Mouse (Mus musculus): ENCODE results near the gene Kif2a. TPM values are rescaled to one million over a fixed set of nuclear protein-coding genes. Genes with fewer than 3 reads are reported as not detected.
"Not testable (repeated sequence)": the region's sequence is repeated elsewhere in the genome, so short reads cannot be mapped to it uniquely, and the experiment has no call there.

The Kif2a gene
- total RNA-seq, 2 experiments from 2014 or later, result 15.2 to 53.7 TPM

DNA sequence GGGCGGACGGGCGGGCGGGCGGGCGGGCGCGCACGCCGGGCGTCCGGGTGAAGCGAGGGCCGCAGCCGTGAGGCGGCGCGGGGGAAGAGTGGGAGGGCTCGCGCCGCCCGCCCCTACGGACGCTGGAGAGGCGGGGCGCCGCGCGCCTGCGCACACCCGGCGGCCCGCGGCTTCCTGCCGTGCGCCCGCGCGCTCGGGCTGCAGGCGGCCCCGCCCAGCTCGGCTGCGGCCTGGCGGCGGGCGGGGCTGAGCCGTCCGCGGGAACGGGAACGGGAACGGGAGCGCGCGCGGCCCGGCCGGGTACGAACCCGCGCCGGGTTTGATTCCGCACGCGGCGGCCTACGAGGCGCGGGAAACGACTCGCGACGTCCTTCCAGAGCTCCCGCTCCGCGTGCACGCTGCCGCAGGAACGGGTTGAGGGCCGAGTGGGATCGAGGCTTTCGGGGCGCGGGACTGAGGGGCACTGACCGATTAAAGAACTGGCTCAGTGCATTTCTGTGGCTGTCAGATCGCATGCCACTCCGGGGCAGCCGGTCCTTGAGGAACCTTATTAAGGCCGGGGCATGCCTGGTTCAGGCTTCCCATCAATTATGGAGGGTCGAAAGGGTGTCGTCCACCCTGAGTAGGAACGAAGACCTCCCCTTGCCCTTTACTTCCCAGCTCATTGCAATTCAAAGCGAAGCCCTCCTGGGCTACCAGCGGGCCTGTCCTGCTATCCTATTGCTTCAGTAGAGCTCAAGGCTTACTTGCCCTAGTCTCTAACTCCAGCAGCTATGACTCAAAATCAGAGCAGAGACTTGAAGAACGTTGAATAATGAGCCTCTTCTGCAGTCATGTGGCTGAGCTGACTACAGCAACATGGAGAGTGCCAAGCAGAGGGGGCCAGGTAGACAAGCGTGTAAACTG is 593 bp upstream of the Kif2a start:
- ATAC-seq (replicated peaks; ENCODE audit: poor library complexity), result peak; percentile 68

DNA sequence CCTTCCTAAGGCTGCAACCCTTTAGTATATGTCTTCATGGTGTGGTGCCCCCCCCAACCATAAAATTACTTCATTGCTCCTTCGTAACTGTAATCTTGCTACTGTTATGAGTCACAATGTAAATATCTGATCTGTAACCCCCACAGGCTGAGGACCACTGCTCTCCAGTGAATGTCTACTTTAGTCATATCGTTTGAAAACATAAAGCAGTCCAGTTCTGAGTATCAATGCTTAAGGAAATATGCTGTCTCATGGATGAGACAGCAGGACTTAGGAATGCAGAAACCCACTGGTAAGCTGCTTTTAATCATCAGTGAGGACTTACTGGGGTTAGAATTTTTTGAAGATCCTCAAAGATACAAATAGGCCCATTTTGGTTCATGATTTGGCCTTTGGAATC is 2.5 kb downstream of the Kif2a start:
- ATAC-seq (replicated peaks; ENCODE audit: poor library complexity), result no peak

DNA sequence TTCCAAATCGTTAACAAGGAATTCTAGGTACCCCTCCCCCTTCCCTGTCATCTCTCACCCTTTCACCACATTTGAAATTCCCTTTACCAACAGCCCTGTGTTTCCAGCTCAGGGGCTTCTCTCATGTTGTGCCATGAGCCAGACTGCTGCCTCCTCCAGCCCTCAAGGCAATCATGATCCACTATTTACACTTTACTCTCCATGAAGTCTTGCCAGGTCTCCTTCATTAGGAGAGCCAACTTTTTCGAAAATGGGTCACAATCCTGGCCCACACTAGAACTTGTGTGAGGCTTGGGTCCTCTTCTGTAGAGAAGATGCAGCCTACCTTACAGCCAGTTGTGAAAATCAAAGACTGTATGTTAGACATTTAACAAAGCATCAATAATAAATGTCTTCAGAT is 8.0 kb downstream of the Kif2a start:
- no peak for ATAC-seq (replicated peaks; ENCODE audit: poor library complexity)

DNA sequence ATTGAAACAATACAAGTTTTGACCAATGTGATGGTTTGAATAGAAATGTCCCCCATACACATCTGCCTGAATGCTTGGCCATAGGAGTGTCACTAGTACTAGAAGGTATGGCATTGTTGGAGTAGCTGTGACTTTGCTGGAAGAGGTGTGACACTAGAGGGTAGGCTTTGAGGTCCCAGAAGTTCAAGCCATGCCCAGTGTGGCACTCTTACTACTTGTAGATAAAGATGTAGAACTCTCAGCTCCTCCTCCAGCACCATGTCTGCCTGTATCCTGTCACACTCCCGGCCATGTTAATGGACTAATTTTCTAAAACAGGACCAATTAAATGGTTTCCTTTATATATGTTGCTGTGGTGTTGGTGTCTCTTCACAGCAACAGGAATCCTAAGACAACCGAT is 10.3 kb downstream of the Kif2a start:
- 0 out of 2 replicates have a peak, but pooled peaks have one; percentile 16 for ATAC-seq (replicated peaks; ENCODE audit: poor library complexity)

DNA sequence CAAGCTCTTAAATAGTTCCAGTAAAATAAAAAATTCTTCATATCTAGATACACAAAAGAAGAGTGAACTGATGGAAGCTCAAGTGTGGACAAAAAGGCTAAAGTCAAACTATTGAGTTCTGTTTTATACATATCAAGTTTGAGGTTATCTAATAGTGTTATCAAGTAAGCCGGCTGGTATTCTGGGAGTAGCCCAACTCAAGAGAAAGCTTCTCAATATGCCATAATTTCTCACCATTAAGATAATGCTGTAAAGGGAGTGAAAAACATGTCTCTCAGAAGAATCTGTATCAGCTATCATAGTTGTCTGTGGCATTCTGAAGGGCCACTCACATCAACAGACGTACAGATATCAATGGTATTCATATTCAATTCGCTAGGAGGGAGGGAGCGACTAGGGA is 13.8 kb downstream of the Kif2a start:
- ATAC-seq (replicated peaks; ENCODE audit: poor library complexity), result peak; percentile 36; the same call in 1 of the 2 replicates

DNA sequence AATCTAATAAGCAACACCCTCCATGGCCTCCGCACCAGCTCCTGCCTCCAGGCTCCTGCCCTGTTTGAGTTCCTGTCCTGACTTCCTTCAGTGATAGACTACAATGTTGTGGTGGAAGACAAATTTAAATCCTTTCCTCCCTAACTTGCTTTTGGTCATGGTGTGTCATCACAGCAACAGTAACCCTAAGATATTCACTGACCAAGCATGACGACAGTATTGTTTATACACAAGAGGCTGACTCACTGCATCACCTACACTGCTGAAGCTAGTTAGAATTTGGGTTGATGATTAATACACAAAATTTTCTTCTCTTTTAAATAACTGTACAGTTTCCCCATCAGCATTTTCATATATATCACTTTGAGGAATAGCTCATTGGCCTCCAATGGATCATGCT is 18.7 kb downstream of the Kif2a start:
- no peak for ATAC-seq (replicated peaks; ENCODE audit: poor library complexity)

DNA sequence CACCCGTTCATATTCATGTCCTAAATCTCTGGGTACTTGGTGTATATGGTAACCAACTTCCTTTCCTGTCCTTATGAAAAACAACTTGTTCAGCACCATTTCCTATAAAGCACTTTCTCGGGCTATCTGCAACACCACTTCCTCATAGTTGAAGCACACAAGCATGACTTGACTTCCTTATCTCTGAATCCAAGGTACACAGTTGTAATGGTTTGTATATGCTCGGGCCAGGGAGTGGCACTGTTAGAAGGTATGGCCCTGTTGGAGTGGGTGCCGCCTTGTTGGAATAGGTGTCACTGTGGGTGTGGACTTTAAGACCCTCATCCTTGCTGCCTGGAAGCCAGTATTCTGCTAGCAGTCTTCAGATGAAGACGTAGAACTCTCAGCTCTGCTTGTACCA is 23.3 kb downstream of the Kif2a start:
- peak; percentile 98 for ATAC-seq (replicated peaks; ENCODE audit: poor library complexity)

DNA sequence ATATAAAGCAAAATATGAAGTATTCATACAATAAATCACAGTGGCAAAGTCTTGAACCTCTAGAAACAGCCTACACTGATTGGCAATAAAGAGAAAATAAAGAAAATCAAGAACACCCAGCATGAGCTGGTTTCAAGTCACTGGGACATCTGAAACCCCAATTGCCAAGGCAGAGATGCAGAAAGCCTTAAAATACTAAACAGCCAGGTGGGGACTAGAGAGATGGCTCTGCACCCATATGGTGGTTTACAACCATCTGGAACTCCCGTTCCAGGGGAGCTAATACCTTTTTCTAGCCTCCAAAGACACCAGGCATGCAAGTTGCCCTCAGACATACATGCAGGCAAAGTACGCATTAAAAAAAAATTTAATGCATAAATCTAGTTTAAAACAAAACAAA is 23.9 kb downstream of the Kif2a start:
- ATAC-seq (replicated peaks; ENCODE audit: poor library complexity), result no peak

DNA sequence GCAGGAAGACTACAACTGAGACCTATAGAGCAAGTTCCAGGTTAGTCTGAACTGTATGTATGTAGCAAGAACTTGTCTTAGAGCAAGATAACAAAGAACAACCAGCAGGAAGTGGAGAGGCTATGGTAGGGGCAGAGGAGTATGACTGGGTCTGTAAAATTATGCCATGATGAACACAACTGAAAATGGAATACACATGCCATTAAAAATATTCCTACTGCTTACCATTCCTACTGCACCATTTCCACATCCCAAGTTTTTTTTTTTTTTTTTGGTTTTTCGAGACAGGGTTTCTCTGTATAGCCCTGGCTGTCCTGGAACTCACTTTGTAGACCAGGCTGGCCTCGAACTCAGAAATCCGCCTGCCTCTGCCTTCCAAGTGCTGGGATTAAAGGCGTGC is 24.4 kb downstream of the Kif2a start:
- not testable (repeated sequence) for ATAC-seq (replicated peaks; ENCODE audit: poor library complexity)

DNA sequence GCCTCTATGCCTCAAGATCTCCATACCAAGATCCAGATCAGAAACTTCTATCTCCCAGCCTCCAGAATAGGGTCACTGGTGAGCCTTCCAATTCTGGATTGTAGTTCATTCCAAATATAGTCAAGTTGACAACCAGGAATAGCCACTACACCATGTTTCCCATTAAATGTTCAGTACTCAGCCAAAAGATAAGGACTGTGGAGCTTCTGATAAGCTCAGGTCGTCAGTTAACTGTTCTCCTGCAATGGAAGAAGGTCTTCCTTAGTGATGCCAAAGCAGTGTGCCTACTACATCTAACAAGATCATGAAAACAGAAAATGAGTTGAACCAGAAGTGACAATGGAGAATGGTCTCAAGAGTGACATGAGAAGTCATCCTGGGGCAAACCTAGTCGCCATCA is 25.0 kb downstream of the Kif2a start:
- ATAC-seq (replicated peaks; ENCODE audit: poor library complexity), result no peak

DNA sequence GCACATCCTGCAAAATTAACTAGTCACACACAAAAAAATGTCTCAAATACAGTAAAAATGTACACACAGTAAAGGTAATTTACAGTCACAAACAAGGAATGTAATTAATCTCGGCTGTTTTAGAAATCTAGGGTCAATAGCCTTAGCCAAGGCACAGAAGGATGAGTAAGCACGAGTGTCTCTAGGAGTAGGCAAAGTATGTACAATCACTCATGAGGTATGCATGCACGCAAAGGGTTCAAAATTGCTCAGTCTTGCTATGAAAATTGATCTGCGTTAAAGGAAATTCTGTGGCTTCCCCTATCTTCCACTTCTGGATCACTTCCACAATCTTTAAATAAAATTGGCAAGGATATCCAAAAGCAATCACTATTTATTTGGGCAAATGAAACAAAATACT is 60.4 kb downstream of the Kif2a start:
- ATAC-seq (replicated peaks; ENCODE audit: poor library complexity), result no peak

DNA sequence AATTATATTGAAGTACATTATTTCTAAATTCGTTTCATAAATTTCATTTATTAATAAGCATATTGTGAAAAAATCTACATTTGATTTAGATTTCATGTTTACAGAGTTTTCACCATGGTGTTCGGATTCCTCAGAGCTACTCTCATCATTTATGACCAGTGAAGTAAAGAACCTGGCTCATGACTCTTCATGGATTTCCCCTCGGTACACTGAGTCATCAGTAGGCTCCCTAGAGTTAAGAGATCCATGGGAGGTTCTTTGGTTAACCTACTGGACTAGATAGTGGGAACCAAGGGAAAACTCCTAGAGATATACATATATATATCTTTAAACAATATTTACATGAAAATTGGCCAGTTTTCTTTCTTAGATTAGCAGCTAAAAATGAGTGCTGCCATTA is 61.4 kb downstream of the Kif2a start:
- ATAC-seq (replicated peaks; ENCODE audit: poor library complexity), result no peak

DNA sequence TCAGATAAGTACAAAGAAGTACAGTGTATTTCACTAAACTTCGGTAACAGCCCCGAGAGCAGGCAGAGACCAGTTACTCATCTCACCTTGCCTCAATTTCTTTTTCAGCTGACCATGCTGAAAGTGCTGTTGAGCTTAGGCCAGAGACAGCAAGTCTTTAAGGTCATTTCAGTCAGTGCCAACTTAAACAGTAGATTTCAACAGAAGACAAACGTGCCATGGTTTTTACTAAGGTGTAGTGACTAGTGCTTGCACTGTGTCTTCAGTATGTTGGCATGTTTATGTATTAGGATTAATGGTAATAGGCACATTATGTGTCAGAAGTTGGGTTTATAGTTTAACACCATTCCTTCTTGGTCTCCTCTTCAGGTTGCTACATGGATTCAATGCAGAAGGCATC is 63.6 kb downstream of the Kif2a start:
- no peak for ATAC-seq (replicated peaks; ENCODE audit: poor library complexity)

DNA sequence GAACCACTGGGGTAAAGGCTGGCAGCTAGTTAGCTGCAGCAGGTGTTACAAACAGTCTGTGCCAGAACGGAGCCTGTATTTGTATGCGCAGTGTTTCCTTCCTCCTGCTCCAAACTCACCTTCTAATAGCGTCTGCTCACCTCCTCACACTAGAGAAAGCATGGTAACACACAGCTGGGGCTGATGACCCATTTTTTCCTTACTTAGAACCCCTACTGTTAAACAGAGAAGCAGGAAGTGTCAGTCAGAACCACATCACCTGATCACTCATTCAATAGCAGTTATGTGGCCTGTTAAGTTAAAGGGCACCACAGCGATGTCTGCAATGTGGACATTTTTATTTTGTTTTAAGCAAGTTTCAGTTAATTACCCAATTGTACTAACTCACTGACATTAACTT is 64.4 kb downstream of the Kif2a start:
- ATAC-seq (replicated peaks; ENCODE audit: poor library complexity), result no peak

DNA sequence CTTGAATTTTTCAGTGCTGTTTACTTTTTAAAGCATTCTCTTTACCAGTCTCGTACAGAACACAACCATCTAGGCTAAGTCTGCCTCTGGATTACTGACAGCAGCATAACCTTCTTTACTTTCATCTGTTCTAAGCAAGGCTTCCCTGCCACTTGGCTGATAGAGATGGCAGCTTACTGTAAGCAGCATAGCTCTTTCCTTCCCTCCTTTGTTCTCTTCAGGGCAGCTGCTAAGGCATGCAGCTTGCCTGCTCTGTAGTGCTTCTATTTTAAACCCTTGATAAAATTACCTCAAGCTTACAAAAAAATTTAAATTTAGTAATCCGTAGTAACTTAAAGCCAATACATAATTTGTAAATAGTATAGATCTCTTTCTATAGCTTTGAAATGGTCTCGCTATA is 67.0 kb downstream of the Kif2a start:
- ATAC-seq (replicated peaks; ENCODE audit: poor library complexity), result no peak

DNA sequence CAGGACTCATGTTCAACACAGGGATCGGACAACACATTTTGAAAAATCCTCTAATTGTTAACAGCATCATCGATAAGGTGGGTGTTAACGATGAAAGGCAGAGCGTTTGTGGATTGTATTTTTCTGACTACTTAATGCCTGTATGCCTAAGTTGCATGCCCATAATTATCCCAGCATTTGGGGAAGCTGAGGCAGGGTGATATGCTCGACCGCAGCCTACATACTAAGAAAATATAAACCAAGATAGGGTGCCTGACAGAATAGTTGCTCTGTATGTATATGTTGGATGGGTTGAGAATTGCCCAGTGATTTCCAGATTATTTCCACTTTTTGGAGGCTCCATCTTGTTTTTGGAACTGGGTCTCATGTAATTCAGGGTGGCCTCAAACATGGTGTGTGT is 74.3 kb downstream of the Kif2a start:
- ATAC-seq (replicated peaks; ENCODE audit: poor library complexity), result no peak

DNA sequence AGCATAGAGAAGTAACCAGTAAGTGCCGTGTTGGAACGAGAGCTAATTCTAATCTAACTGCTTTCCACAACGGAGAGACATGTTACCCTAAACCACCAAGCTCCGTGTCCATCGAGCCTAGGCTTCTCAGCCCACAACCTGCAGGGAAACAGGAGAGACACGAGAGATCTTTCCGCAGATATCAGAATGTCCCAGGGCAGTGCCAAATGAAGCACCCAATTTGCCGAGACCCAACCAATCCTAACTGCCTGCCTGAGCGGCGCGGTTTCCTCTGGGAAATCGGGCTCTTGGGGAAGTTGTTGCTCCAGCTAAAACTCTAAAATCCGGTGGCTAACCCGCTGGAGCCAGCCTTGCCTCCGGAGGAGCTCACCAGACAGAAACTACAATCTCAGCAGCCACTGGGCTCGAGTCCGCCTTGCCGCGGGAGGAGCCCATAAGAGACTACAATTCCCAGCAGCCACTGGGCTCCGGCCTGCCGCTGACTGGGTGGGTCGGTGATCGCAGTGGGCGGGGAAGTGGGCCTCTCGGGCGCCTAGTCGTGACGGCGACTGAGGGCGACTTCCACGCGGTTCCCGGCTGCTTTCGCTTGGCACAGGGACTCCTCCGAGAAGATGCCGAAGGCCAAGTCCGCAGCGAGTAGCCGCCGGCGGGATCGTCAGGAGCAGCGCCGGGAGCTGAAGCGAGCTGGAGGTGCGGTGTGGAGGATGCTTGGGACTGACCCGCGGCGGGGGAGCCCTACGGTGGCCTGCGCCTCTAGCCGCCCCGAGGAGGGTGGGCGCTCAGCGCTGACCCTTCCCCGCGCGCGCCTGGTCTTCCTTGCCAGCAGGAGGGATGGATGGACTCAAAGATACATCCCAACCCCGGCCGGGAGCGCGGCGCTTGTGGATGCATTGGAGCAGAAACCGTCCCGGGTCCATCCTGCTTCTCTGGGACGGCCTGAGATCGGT is 75.1 kb downstream of the Kif2a start, which contains the start of gene Dimt1:
Dimt1 (plus strand) TSS at position 534 of the 947 bp plus-strand sequence.
- ATAC-seq (replicated peaks; ENCODE audit: poor library complexity), result peak; percentile 99

DNA sequence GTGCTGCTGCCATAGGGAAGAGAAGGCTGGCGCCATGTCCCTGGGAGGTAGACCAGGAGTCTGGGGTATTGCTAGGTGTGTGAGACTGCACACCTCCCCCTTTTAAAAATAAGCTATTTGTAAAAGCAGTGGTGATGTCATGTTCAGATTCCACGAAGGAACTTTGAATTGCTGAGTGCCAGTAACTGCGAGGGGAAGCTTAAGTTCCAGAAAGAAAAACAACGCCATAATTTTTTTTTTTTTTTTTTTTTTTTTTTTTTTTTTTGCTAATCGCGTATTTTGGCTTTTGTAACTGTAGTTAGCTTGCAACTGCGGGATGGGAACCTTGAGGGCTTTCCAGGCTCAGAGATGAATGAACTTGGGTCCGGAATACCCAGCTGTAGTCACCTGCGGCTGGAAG is 76.4 kb downstream of the Kif2a start:
- ATAC-seq (replicated peaks; ENCODE audit: poor library complexity), result no peak

DNA sequence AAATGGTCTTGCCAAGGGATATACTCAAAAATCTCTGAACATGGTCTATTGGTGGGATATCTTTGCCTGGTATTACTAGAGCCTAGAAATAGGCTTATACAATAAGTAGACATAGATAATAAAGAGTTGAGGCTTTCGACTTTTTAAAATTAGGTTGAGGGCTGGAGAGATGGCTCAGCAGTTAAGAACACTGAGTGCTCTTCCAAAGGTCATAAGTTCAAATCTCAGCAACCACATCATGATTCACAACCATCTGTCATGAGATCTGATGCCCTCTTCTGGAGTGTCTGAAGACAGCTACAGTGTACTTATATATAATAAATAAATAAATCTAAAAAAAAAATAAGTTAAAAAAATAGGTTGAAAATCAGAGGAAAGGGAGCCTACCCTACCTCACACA is 79.2 kb downstream of the Kif2a start:
- ATAC-seq (replicated peaks; ENCODE audit: poor library complexity), result no peak

DNA sequence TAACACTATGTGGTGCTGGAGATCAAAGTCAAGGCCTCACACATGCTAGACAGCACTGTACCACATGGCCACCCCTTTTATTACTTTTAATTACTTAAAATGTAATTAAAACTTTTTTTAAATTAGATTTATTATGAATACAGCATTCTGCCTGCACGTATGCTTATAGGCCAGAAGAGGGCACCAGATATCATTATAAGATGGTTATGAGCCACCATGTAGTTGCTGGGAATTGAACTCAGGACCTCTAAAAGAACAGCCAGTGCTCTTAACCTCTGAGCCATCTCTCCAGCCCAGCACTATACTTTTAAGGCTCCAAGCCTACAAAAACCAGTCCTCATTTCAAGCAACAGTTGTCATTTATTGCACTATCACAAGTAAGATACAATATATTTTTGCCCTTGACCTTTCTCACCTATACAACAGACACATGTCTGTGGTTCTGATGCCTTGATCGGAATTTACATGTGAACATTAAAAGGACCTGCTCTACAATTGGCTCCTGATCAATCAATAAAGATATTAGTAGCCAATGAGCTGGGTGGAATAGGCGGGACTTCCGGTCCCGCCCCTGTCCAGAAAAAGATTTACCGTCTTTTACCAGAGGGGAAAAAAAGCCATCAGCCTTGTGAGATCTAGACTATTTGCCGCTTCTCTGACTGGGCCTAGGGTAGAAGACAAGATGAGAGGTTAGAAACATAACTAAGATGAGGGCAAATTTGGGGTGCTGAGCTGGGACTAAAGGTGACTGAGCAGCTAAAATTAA is 80.5 kb downstream of the Kif2a start:
- ATAC-seq (replicated peaks; ENCODE audit: poor library complexity), result no peak

DNA sequence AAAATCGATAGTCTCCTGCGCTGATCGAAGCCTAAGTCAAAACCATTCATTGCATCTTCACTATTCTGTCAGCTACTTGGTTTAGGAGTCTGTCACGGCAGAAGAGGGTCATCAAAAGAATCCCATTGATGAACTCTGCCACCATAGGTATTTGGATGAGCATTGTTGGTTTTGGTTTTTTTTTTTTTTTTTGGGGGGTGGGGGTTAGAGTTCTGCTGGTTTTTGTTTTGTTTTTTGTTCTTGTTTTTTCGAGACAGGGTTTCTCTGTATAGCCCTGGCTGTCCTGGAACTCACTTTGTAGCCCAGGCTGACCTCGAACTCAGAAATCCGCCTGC is 84.8 kb downstream of the Kif2a start:
- no peak for ATAC-seq (replicated peaks; ENCODE audit: poor library complexity)

Data from megakaryocyte progenitor cell, adult 5-6 weeks (primary cell).